Mouse (Mus musculus) midbrain, embryonic 10.5 days (tissue): Measurements from ENCODE around the gene S100pbp. TPM values are rescaled to one million over a fixed set of nuclear protein-coding genes. Genes with fewer than 3 reads are reported as not detected.

Experiments used
- DNase-seq: peaks from one replicate; pipeline ENCODE4 v3.0.0-alpha.2; 2017; ENCODE audit warnings: low spot score
- H3K27ac ChIP-seq: fragments of 300-500 bp; sonication (generic); replicated peaks from 2 replicates; pipeline ENCODE4 v1.5.1; 2016; ENCODE audit warnings: mild to moderate bottlenecking
- H3K27me3 ChIP-seq: fragments of 300-500 bp; sonication (generic); 2 replicates; pipeline ENCODE4 v1.6.1; 2016; ENCODE audit warnings: low read depth, mild to moderate bottlenecking; ENCODE audit not compliant: poor library complexity, severe bottlenecking
- H3K36me3 ChIP-seq: fragments of 300-500 bp; sonication (generic); 2 replicates; pipeline ENCODE4 v1.6.1; 2016; ENCODE audit warnings: mild to moderate bottlenecking, moderate library complexity
- H3K4me1 ChIP-seq: fragments of 300-500 bp; sonication (generic); 2 replicates; pipeline ENCODE4 v1.6.1; 2016
- H3K4me3 ChIP-seq: fragments of 300-500 bp; sonication (generic); 2 replicates; pipeline ENCODE4 v1.5.1; 2016; ENCODE audit warnings: mild to moderate bottlenecking, moderate library complexity
- H3K9me3 ChIP-seq: fragments of 300-500 bp; sonication (generic); replicated peaks from 2 replicates; pipeline ENCODE4 v1.6.1; 2016; ENCODE audit warnings: mild to moderate bottlenecking
- WGBS: fragments of 180-500 bp; shearing (Covaris S2); methylation state at CpG from one replicate; pipeline ENCODE4 v1.1.7; 2016; 5-methylcytosine and 5-hydroxymethylcytosine counted together
- polyA plus RNA-seq: library from polyadenylated mRNA; unstranded; fragments of >200 nt; fragmentation: Nextera tagmentation; extraction: Ambion mirVana; gene quantifications from 2 replicates; pipeline ENCODE4 v1.2.1, GENCODE M21; 2016

Gene S100pbp
- polyA plus RNA-seq, 1 experiment from 2014 or later: 28.2 TPM

DNA sequence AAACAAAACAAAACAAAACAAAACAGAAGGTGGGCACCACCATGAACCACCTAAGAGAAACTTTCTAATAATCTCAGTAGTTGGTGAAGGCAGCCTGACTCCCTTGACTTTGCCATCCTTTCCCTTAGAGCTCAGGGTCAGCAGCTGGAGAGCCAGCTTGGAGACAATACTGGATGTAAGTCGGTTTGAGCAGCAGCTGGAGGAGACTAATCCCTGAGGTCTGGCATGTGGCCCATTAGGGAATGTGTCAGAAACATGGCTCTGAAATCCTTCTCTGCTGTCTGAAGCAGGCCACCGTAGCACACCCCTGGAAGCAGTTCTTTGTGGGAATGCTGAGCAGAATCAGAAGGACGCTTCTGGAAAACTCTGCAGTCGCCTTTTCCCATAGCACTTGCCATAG, 21.9 kb upstream of the S100pbp start:
- 88% methylated on average over 4 of the region's 4 CpGs for WGBS
- Histone ChIP-seq H3K4me1 (no peaks in the 10 kb centered on the region), H3K4me3 (no peak overlapping the region), H3K27me3 (no peaks in the 10 kb centered on the region), H3K27ac (no peak overlapping the region), H3K9me3 (no peaks in the 10 kb centered on the region), H3K36me3 (peaks cover 98% of the 10 kb centered on the region)
- no peak for DNase-seq

DNA sequence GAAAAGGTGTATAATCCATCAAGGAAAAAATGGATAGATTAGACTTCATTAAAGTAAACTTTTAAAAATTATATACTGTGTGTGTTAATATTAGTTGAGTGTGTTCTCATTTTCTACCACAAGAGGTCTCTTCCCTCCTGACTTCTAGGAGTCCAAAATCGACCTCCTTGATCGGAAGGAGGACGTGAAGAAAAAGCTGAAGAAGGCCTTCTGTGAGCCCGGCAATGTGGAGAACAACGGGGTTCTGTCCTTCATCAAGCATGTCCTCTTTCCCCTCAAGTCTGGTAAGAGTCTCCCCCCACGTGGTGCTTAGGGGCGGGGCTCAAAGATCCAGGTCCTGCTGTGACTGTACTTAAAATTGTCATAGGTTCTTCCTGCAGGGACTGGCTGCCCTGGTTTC, 20.0 kb upstream of the S100pbp start:
- Histone ChIP-seq H3K4me1 (no peaks in the 10 kb centered on the region), H3K4me3 (no peak overlapping the region), H3K36me3 (peaks cover 96% of the 10 kb centered on the region), H3K27ac (no peak overlapping the region), H3K9me3 (no peaks in the 10 kb centered on the region), H3K27me3 (no peaks in the 10 kb centered on the region)
- WGBS: 75% methylated on average over 7 of the region's 7 CpGs
- DNase-seq: no peak

DNA sequence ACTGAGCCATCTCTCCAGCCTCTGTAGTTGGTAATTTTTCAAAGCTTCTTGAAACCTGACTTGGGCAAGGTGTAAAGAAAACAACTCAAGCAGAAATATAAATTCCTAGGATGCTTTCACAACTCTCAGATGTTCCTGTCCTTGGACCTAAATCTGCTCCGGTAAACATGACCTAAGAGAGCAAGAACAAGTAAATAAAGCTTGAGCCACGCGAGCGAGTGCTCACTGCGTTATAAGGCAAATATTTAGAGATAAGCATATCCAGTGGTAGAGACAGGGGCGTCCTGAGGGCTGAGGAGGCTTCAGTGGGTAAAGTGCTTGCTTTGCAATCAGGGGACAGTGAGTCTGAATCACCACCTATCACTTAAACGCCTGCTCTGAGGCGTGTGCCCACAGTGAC, 17.3 kb upstream of the S100pbp start:
- Histone ChIP-seq H3K27me3 (no peaks in the 10 kb centered on the region), H3K4me3 (no peak overlapping the region), H3K36me3 (peaks cover 96% of the 10 kb centered on the region), H3K9me3 (no peaks in the 10 kb centered on the region), H3K27ac (no peak overlapping the region), H3K4me1 (no peaks in the 10 kb centered on the region)
- WGBS: 93% methylated on average over 8 of the region's 8 CpGs
- DNase-seq: no peak

DNA sequence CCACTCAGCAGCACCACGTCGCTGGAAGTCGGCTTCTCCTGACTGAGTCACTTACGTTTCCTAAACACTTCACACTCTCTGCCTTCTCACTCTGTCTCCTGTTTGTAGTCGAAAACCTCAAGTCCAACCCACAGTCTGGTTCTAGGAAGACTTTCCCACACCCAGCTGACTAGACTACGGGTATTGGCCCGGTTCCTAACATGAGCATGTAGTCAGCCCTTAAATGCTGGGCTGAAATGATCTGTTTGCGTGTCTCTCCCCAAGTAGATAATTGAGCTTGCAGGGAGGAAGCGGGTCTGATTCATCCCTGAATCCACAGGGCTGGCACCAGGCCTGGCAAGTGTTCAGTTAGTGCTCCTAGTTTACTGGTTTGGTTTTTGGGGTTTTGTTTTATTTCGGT, 15.1 kb upstream of the S100pbp start:
- Histone ChIP-seq H3K4me1 (no peaks in the 10 kb centered on the region), H3K27ac (no peak overlapping the region), H3K9me3 (no peaks in the 10 kb centered on the region), H3K4me3 (no peak overlapping the region), H3K27me3 (no peaks in the 10 kb centered on the region), H3K36me3 (peaks cover 97% of the 10 kb centered on the region)
- 95% methylated on average over 10 of the region's 10 CpGs for WGBS
- DNase-seq: no peak

DNA sequence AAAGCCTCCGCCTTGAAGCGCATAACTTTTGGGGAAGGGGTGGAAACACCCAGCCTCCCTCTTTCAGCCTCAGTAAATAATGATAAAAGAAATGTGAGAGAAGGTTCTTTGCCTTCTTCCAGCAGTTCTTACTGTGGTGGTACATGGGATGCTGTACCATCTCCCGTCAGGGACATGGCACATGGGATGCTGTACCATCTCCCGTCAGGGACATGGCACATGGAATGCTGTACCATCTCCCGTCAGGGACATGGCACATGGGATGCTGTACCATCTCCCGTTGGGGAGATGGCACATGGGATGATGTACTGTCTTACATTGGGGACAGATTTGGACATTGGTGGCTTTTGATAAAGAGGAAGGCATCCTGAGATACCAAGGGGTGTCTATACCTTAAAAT, 8.0 kb upstream of the S100pbp start:
- Histone ChIP-seq H3K27ac (no peak overlapping the region), H3K4me1 (no peaks in the 10 kb centered on the region), H3K4me3 (no peak overlapping the region), H3K9me3 (no peaks in the 10 kb centered on the region), H3K36me3 (peaks cover 90% of the 10 kb centered on the region), H3K27me3 (no peaks in the 10 kb centered on the region)
- DNase-seq: no peak
- 95% methylated on average over 6 of the region's 6 CpGs for WGBS

DNA sequence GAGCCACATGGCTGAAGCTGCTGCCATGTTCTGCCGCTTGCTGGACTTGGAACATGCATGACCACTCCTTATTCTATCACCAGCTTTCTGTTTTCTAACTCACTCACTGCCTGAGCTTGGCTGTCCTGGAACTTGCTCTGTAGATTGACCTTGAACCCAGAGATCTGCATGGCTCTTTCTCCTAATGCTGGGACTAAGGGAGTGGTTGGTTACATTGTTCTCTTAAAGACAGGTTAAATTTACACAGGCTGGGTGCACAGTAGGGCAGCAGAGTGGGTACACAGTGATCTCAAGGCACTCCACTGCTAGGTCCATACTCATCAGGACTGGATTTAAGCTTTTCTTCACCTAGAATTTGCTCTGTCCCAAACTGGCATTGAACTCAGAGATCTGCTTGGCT, 4.8 kb upstream of the S100pbp start:
- H3K36me3 ChIP-seq: peaks cover 67% of the 10 kb centered on the region
- H3K27ac ChIP-seq: no peak overlapping the region
- no peaks in the 10 kb centered on the region for H3K9me3 ChIP-seq
- H3K4me3 ChIP-seq: no peak overlapping the region
- no peaks in the 10 kb centered on the region for H3K27me3 ChIP-seq
- WGBS: 100% methylated on average over 1 of the region's 1 CpGs
- no peak for DNase-seq
- peaks cover 20% of the 10 kb centered on the region for H3K4me1 ChIP-seq

DNA sequence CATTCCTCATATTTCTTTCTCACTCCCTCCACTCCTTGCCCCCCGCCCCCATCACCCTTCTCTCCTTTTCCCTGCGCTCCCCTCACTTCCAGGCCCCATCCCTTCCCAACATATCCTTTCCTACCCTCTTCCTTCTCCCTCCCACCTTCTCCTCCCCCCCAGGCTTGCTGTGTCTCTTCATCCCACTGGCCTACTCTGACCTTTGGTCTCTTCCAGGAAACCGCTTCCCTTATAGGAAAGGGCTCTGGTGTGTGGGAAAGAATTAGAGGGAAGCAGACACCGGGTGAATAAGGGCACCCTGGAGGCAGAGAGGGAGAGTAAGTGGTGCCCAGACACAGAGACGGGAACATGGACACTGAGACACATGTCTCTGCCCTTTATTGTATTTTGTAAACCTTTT, 2.2 kb upstream of the S100pbp start:
- 79% methylated on average over 5 of the region's 5 CpGs for WGBS

DNA sequence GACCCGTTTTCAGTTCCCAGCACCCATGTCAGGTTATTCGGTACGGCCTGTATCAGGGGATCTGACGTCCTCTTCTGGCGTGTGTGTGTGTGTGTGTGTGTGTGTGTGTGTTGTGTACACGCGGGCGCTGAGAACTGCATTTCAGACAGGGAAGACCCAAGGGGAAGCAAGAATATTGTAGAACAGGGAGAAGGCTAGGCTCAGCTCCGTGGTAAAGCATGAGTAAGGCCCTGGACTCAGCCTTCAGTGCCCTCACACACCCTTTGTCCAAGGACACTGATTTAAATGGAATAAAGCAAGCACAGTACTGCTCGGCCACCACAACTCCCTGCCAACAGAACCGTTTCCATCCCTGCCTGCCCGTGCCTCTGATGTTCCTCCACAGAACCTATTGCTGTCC, 1.0 kb upstream of the S100pbp start:
- H3K27me3 ChIP-seq: no peaks in the 10 kb centered on the region
- H3K9me3 ChIP-seq: no peaks in the 10 kb centered on the region
- peak; percentile 15 for DNase-seq
- H3K27ac ChIP-seq: peak overlapping the region; percentile 97
- peaks cover 33% of the 10 kb centered on the region for H3K36me3 ChIP-seq
- peaks cover 36% of the 10 kb centered on the region for H3K4me1 ChIP-seq
- peak overlapping the region; percentile 97 for H3K4me3 ChIP-seq
- WGBS: 6% methylated on average over 12 of the region's 12 CpGs

More for the DNA sequence above, 2.2 kb upstream of the S100pbp start:
- Histone ChIP-seq H3K9me3 (no peaks in the 10 kb centered on the region), H3K27me3 (no peaks in the 10 kb centered on the region), H3K36me3 (peaks cover 44% of the 10 kb centered on the region), H3K4me3 (peak overlapping the region; percentile 97; the same call in 1 of the 2 replicates), H3K4me1 (peaks cover 36% of the 10 kb centered on the region), H3K27ac (no peak overlapping the region)
- DNase-seq: no peak

DNA sequence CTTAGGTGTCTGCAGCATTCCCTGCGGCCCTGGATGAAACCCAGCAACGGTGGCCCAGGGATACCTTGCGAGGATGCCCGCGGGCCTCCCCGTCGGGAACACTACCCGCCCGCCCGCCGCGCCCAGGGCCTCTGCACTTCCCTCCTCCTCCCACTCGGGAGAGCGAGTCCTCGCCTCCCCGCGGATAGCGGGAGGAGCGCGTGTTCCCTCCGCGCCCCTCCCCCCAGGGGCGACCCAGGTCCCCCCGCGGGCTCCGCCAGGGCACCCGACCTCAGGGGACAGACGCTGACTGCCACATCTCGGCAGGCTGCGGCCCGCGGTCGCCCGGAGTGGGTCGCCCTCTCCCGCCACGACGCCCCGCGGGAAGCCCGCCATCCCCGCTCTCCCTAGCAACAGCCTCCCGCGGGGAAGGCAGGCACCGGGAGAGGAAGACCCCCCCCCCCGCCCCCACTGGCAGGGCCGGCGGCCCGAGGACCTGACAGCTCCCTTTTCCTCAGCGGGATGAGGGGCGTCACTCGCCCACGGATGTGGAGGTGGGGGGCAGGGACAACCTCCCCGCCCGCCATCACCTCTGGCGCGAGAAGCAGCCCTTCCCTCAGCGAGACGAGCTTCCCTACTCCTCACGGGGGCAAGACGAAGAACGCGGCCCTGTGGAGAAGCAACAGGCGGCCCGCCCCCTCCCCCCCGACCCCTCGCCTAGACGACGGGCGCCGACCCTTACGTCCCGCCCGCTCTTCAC, 555 bp downstream of the S100pbp start:
- Histone ChIP-seq H3K27ac (peak overlapping the region; percentile 97), H3K27me3 (no peaks in the 10 kb centered on the region), H3K36me3 (peaks cover 20% of the 10 kb centered on the region), H3K9me3 (no peaks in the 10 kb centered on the region), H3K4me1 (peaks cover 36% of the 10 kb centered on the region), H3K4me3 (peak overlapping the region; percentile 97)
- under 1% methylated on average over 73 of the region's 74 CpGs for WGBS
- DNase-seq: no peak

DNA sequence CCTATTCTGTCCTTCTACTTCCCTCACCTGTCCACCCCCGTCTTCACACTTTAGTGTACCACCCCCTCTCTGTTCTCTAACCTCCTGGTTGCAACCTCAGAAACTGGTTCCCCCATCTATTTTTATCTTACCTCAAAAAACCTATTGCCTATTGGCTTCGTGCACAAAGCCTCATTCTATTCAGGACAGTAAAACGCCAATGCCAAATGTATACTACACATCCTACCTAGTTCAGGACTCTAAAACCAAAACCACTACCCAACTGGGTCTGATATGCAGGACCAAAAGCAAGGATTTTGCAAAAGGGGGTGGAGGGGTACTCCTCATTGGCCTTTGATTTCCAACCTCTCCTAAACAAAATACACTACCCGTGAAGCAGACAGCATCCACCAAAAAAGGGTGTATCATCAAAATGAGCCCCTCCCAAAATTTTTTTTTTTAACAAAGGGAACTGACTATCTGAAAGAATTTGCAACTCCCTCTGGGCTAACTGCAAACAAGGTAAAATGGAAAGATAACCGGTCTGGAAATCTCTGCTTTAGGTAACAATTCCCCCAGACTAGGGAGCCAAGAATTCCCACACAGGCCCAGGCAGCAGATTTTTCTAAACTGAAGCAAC, 1.4 kb downstream of the S100pbp start:
- H3K4me3 ChIP-seq: peak overlapping the region; percentile 97
- peaks cover 18% of the 10 kb centered on the region for H3K36me3 ChIP-seq
- 53% methylated on average over 5 of the region's 5 CpGs for WGBS
- H3K9me3 ChIP-seq: no peaks in the 10 kb centered on the region
- DNase-seq: no peak
- peak overlapping the region; percentile 97 for H3K27ac ChIP-seq
- peaks cover 36% of the 10 kb centered on the region for H3K4me1 ChIP-seq
- H3K27me3 ChIP-seq: no peaks in the 10 kb centered on the region

DNA sequence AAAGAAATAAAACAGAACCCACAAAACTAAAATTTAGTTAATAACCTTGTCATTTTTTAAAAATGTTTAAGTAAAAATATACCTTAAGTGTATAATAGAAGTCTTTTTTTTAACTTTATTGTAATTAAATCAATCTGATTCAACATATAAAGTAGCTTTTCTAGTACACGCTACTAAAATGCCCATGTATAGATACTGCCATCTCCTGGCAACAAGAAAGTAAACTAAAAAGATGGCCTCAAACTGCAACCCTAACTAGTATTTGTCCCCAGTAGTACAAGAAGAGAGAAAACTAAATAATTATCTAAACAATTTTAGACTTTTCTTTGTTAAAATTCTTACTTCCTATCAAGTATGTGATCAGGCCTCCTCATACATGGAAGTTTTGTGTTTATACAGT, 10.0 kb downstream of the S100pbp start:
- H3K36me3 ChIP-seq: peaks cover 86% of the 10 kb centered on the region
- WGBS: 84% methylated on average over 1 of the region's 1 CpGs

DNA sequence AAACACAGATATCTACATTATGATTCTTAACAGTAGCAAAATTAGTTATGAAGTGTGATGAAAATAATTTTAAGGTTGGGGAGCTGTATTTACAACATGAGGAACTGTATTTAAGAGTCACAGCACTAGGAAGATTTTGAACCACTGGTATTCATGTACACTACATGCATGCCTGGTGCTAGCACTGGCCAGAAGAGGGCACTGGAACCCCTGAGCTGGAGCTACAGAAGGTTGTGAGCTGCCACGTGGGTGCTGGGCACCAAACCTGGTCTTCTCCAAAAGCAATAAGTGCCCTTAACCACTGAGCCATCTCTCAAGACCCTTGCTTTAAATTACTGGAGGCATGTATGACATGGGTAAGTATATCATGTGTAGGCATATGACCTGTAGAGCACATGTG, 17.0 kb downstream of the S100pbp start:
- H3K4me3 ChIP-seq: no peak overlapping the region
- 77% methylated on average over 1 of the region's 1 CpGs for WGBS
- H3K4me1 ChIP-seq: no peaks in the 10 kb centered on the region
- H3K9me3 ChIP-seq: peaks cover 4% of the 10 kb centered on the region; the same call in 1 of the 2 replicates
- DNase-seq: no peak
- no peak overlapping the region for H3K27ac ChIP-seq
- peaks cover 94% of the 10 kb centered on the region for H3K36me3 ChIP-seq
- no peaks in the 10 kb centered on the region for H3K27me3 ChIP-seq

More for the DNA sequence above, 10.0 kb downstream of the S100pbp start:
- Histone ChIP-seq H3K9me3 (no peaks in the 10 kb centered on the region), H3K4me1 (no peaks in the 10 kb centered on the region), H3K4me3 (no peak overlapping the region), H3K27me3 (no peaks in the 10 kb centered on the region), H3K27ac (no peak overlapping the region)
- DNase-seq: no peak

DNA sequence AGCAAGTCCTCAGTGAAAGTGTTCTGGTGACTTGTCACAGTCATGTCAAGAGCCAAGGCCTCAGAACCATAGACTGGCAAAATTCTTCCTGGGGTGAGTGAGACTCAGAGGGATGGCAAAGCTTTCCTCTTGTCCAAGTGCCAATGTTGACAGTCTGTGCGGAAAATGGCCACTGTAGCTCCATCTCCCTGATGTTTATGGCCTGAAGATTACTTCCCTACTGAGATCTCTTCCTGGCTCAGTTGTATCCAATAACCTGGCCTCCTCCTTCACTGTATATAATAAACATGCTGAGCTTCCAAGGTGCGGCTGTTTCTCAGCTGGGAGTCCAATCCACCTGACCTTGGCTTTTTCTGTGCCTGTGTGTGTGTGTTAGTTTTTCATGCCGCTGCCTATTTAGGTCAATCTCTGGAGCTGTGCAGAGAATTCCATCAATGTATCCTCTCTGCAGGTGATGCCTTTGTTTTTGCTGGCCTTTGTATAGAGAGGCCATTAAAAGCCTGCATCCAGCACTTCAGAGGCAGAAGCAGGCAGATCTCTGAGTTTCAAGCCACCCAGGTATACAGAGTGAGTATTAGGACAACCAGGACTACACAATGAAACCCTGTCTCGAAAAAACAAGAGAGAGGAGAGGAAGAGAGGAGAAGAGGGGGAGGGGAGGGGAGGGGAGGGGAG, 27.8 kb downstream of the S100pbp start:
- H3K36me3 ChIP-seq: peaks cover 76% of the 10 kb centered on the region
- H3K27me3 ChIP-seq: no peaks in the 10 kb centered on the region
- no peak overlapping the region for H3K4me3 ChIP-seq
- H3K9me3 ChIP-seq: no peaks in the 10 kb centered on the region; the same call in 1 of the 2 replicates
- H3K4me1 ChIP-seq: no peaks in the 10 kb centered on the region
- H3K27ac ChIP-seq: no peak overlapping the region
- no peak for DNase-seq
- 97% methylated on average over 4 of the region's 4 CpGs for WGBS
